Mouse (Mus musculus) left cerebral cortex, postnatal 4 days (tissue): ENCODE results near the gene Mfsd4b1. TPM values are rescaled to one million over a fixed set of nuclear protein-coding genes. Genes with fewer than 3 reads are reported as not detected.

Experiments
- DNase-seq: peaks from one replicate; pipeline ENCODE4 v3.0.0-alpha.2; 2022
- intact Hi-C: fragments of 180-260 bp; cut with DNase I; formaldehyde crosslinking; loops from one replicate; pipeline ENCODE4 v1.15.1; 2025
- total RNA-seq, 2 experiments: library from RNA; stranded (reverse); gene quantifications; 2 replicates each; pipeline ENCODE4 v1.2.3; 2021

Mfsd4b1 gene
- 1 to 10 TPM in 1 of 2 experiments, under 1 TPM in 1; 0.44 to 1.1 TPM for total RNA-seq

DNA sequence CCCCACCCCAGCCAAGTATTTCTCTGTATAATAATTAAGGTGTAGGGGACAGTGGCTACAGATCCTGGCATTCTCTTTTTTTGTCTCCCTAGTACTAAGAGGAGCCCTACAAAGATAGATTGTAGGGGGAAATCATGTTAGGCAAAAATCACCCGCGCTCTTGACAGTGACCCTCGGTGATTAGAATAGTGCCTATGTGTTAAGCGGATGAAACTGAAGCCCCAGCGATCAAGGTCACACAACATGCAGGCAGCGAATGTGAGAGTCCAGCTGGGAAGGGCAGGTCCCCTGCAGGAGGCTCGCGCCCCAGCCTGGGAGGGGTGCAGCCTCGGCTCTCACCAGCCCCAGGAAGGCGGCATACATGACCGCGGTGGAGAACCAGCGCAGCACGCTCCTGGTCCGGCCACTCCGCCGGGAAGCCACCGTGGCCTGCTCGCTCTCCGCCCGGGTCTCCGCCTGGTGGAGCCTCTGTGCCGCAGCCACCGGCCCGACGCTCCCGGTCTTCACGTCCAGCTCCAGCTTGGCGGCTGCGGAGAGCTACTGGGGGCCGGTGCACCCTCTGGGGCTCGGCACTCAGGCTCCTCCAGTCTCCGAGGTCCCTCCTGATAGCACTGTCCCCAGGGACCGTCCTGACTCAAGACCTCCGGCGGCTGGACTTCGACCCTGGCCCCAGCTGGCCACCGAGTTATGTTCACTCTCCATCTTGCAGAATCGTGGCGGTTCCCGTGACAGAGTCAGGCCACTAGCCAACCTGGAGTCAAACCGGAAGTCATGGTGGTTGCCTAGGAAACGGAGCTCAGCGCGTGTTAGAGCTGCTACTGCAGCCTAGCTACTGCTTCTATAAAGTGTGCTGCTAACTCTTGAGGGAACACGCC lies at the start of gene Mfsd4b1:
Gene Mfsd4b1, minus strand, starts transcription at position 715 of the 875 bp plus-strand sequence.
- peak; percentile 87 for DNase-seq
- intact Hi-C loops, result loop anchor here (10.0 kb wide), 1 partner anchor 60 kb away; the partner anchor contains the start of gene Mfsd4b3

DNA sequence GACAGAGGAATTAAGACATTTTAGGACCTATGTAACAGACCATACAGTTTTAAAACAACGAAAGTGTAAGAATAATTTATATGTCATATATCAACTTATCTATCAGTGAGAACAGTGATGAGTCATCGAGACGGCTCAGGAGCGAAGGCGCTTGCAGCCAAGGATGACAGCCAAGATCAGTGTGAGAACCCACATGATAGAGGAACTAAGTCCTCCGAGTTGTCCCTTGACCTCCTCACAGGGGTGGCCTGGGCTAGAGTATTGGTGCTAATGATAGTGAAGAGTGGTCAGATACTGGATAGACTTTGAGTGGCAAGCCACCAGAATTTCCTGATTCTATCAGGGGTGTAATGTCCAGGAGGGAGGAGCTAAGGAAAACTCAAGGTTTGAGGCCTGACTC lies 48.5 kb upstream of the Mfsd4b1 start:
- intact Hi-C loops, result no loop called here
- DNase-seq, result no peak

DNA sequence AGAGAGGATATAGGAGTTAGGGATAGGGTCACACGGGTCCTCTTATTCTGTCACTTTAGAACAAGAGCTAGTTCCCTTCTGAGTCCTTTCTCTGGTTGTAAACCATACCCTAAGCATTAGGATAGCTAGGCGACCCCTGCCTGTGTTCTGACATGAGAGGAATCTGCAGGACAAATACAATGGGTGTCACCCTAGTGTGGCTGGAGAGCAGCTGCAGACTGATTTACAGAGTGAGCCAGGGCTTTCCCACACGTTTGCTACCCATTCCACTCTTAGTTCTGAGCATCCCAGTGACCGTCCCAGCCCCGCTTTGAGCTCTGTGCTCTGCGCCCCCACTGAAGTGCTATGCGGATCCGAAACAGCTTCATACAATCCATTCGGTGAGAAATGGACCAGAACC lies 45.6 kb upstream of the Mfsd4b1 start:
- intact Hi-C loops, result no loop called here
- DNase-seq, result no peak

DNA sequence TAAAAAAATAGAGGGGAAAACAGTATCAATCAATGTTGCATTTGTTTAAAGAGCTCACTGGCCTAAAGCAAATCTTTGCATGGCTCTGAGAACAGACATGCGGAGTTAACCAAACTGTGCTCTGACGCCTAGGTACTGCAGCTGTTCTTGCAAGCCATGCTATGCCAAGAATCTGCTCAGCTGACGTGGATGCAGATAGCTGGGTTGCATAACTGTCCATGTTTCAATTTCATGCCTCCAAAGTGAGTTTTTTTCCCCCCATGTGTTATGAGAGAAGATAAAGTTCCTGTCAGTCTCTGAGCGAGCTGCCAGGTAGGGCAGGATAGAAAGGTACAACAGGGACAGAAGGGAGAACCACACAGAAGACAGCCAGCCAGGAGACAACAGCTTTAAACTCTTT lies 44.2 kb upstream of the Mfsd4b1 start:
- intact Hi-C loops, result no loop called here
- DNase-seq, result no peak

DNA sequence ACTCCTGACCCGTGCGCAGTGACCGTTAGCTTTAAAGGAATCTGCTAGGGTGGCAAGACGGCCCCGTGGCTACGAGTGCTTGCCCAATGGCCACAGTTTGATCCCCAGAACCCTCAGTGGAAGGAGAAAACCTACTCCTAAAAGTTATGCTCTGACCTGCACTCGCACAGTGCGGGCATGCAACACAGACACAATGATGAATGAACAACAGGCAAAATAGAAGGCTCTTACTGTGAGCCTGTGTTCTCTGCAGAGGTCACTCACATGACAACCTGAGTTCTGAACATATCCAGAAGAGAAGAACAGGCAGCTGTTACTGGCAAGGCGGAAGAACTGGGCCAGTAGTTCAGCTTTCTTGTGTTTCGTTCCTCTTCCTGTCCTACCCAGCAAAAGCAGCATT lies 43.5 kb upstream of the Mfsd4b1 start:
- DNase-seq, result no peak
- intact Hi-C loops, result no loop called here

DNA sequence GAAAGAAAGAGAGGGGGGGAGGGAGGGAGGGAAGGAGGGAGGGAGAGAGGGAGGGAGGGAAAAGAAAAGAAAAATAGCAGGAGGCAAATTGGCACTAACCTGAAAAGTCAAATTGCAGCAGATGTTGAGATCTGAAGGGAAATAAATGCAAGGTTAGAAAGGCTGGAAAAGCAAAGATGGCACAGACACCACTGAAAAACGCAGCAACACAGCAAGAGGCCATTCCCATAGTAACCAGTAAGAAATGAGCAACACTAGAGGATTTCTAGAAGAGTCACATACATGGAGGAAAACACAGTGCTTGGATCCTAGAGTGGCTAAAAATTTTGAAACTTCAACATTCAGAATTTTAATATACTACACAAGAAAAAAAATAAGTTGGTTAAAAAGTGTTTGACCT lies 42.5 kb upstream of the Mfsd4b1 start:
- intact Hi-C loops, result no loop called here
- no peak for DNase-seq

DNA sequence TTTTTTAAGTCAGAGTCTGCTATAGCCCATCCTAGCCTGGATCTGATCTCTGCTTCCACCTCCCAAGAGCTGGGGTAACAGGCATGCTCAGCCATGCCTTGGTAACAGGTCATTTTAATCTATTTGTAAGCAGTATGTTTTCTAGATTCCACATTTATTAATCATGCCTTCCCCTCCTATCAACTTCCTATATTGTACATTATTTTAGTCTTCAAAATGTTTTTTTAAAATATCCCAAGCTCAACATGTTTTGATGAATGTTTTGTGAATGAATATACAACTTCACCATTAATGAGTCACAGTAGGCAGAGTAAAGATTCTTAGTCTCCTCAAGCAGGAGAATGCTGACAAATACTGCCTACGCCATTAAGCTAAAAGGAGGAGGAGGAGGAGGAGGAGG lies 42.0 kb upstream of the Mfsd4b1 start:
- intact Hi-C loops, result no loop called here

DNA sequence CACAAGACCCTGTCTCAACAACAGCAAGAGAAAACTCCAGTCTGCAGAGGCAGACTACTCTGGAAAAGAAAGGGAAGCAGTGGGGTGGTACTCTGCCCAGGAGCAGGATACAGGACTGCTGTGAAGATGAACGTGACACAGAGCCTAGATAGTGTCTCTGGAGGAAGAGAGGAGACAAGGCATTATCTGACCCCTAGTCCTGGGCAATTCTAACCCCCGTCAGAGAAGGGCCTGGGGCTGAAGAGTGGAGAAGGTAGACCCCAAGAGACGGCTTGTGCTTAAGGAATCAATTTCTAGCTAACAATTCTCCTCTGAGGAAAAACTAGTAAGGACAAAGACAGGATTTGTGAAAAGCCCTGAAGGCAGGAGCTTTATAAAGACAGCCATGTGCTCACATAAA lies 40.3 kb upstream of the Mfsd4b1 start:
- DNase-seq, result no peak
- intact Hi-C loops, result no loop called here

More for the DNA sequence above, 42.0 kb upstream of the Mfsd4b1 start:
- DNase-seq, result no peak

DNA sequence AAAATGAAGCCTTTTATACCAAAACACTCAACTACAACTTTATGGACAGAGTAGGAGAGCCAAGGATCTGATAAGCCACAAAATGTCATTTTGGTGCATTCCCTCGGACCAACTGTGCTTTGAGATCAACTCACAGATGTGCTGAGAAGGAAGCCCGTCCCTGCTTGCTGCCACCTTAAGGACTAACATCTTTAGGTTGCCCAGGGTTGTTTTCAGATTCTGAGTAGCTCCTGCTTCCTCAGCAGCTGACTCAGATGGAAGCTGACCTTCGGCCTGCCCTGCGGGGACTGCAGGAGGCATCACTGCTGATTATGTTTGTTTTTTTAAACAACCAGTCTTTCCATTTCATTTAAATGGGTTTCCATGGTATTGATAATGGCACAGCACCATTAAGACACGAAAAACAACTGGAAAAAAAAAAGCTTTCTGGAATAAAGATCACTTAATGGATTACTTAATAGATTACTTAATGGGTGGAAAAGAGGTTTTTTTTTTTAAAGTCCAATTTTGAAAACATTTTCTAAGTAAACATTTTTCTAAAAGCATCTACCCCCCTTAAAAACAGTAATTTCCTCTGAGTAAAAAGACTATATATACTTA lies 38.3 kb upstream of the Mfsd4b1 start:
- intact Hi-C loops, result no loop called here
- no peak for DNase-seq

DNA sequence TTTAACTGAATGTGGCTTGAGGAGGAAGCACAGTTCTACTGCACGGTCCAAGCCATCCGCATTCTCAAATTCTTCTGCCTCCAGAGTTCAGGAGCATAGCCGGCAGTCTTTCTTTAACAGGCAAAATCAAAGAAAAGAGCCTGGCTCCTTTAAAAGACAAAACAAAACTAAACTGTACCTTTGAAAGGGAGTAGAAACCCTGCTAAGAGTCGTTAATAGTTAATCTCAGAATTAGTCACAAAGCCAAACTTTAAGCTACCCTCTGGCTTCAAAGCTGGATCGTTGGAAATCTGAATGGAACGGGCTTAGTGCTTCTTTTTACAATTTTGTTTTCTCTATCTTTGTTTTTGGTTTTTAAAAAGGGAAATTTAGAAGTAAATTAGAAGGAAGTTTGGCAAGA lies 37.7 kb upstream of the Mfsd4b1 start:
- no peak for DNase-seq
- intact Hi-C loops, result no loop called here

DNA sequence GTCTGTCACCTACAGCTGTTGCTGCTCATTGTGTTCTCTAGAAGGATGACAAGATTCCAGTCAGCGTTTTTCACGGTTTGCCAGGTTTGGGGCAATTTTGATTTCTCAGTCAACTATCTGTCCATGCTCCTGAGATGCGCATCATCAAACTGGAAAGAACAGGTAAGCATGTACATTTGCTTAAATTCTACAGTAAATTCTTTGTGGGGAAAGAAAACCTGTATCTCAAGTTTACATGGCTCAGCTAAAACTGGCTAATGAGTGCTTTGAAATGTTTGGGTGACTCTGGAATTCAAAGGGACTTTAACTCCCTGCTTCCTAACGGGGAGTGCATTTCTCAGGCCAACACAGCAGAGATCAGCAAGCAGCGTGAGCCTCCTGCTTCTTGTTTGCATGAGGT lies 36.9 kb upstream of the Mfsd4b1 start:
- intact Hi-C loops, result no loop called here
- DNase-seq, result no peak

DNA sequence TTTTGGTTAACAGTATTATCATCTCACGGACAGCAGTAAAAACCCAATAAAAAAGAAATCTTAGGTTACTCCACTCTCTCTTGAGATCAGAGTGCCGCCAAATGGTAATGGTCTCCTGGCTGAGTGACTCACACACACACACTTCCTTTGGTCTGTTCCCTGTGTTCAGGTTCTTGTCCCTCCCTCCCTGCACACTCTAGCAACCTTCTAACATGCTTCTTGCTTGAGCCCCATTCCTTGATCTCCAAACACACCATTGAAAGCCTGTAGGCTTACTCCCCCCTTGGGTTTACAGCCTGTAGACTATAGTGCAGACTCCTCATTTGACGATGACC lies 33.7 kb upstream of the Mfsd4b1 start:
- no peak for DNase-seq
- intact Hi-C loops, result loop anchor here (10.0 kb wide), 1 partner anchor 86 kb away; the partner anchor contains the start of gene Slc16a10

DNA sequence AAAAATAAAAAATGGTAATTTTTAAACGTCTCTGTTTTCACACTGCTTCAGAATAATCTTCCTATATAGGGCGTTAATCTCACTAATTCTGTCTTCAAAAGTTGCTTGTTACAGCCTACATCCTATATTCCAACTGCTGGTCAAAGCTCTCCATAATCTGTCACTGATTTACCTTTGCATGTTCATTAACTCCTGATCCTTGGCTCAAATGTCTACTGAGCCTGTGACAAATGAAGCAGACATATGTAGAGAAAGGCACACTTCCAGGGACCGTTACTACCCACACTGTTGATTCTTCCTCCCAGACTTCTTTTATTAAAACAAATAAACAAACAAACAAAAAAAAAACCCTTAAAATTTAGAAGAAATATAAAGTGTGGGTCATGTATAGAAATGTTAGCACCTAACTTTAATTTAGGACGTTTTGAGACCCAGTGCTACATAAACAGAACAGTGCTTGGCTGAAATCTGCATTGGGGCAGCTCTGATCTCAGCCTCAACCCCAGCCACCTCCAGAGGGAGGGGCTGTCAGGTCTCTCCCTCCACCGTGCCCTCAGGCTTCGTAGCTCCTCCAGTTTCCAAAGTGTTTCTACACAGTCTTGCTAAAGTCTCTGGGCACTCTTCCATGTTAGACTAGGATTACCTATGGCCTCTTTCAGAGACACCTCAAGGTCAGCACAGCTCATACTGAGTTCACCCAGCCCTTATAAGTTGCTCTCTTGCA lies 33.2 kb upstream of the Mfsd4b1 start:
- intact Hi-C loops, result loop anchor here (10.0 kb wide), 1 partner anchor 87 kb away; the partner anchor contains the start of gene Slc16a10
- no peak for DNase-seq

DNA sequence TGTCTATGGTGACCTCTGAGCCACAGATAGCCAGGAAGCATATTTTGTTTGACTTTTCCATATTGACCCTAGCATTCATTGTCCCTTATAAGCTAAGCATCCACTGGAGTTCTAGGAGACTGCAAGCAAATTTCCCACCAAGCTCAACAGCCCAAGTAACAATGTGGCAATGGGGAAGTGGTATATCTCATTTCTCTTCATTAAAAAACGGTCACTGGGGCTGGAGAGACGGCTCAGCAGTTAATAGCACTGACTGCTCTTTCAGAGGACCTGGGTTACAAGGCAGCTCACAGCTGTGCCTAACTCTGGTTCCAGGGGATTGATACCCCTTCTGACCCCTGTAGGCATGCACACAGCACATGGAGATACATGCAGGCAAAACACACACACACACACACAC lies 32.5 kb upstream of the Mfsd4b1 start:
- DNase-seq, result no peak
- intact Hi-C loops, result loop anchor here (10.0 kb wide), 1 partner anchor 87 kb away; the partner anchor contains the start of gene Slc16a10

DNA sequence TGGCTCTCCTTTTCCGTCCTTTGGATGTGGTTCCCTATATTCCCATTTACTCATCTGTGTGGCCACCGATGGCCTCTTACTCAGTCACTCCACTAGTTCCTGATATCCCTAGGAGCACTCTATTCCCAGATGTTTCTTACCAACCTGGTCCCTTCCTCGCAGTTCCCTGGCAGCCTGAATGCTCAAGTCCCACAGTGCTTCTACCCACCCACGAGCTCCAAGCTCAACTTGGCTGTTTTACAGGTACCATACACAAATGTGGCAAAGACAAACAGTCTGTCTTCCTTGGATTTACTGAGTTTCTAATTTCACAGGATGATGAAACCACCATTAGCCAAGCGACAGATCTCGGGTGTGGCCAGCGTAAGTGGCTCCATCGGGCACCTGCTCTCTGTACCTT lies 29.4 kb upstream of the Mfsd4b1 start:
- intact Hi-C loops, result loop anchor here (5.0 to 10.0 kb wide), 2 partner anchors 90 to 158 kb away; partner anchors contain the start of gene Slc16a10
- DNase-seq, result no peak

DNA sequence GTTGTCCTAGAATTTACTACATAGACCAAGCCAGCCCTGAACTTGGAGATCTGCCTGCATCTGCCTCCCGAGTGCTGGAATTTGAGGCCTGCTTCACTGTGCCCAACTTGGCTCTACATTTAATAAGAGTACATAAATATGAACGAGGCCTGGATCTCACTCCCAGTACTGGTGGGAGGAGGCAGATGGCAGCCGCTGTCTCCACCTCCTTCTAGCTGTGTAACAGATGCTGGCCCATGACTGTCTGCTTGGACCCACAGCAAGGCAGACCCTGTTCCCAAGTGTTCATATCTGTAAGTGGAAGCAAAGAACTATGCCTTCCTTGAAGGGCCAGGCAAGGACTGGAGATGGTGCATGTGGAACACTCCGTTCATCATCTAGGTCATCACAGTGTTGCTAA lies 28.8 kb upstream of the Mfsd4b1 start:
- intact Hi-C loops, result loop anchor here (5.0 to 10.0 kb wide), 2 partner anchors 91 to 158 kb away; partner anchors contain the start of gene Slc16a10
- DNase-seq, result no peak

DNA sequence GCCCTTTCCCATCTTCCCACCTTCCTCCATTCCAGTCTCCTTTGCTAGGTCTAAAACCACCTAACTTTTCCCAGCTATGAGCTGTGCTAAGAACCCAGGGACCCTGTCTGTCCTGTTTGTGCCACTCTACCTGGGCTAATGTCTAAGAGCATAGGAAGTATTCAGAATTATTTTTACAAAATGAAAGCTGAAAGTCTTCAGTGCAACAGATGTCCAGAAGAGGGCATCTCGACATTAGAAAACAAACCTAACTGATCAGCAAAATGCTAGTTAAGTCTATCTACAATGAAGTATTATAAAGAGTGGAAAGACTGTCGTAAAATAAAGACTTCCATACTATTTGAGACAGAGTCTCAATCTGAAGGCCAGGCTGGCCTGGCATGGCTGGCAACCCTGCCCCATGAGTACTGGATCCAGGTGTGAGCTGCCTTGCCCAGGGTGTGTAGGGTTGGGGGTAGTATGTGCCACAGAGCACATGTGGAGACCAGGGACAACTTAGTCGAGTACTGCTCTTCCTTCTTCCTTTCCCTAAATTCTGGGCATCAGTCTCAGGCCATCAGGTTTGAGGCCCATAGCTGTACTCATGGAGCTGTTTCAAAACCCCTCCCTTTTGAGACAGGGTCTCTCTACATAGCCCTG lies 28.3 kb upstream of the Mfsd4b1 start:
- DNase-seq, result no peak
- intact Hi-C loops, result loop anchor here (5.0 to 10.0 kb wide), 2 partner anchors 91 to 159 kb away; partner anchors contain the start of gene Slc16a10

DNA sequence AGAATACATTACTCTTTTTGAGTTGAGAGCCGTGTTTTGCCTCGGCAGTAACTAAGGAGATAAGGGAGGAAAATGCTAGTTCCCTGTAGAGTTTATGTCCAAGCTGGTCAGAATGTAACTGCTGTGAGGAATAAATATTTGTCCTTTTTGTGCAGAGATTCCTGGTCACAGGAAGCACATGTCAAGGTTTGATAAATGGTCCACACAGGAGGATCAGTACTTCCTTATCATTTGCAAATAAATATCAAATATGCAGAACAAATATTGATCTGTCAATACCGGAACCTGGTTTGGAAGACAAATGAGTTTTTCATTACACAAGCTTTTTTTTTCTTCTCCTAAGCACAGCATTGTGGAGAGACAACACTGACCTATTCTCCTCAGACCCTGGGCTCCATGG lies 26.9 kb upstream of the Mfsd4b1 start:
- DNase-seq, result no peak
- intact Hi-C loops, result loop anchor here (5.0 to 10.0 kb wide), 2 partner anchors 93 to 160 kb away; partner anchors contain the start of gene Slc16a10

DNA sequence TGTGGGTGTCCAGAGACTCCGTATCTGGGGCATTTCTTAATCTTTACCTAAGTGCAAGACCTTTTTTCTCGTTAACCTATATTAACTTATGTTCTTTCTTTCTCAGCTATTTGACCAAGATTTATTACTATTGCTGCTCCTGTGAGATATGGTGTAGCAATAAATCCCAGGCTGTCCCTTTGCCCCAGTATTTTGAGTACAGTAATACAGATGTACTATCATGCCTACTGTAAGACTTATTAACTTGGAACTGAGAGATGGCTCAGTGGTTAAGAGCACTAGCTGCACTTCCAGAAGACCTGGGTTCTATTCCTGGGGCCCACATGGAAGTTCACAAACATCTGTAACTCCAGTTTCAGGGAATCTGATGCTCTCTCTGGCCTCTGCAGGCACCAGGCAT lies 25.7 kb upstream of the Mfsd4b1 start:
- intact Hi-C loops, result loop anchor here (5.0 to 10.0 kb wide), 2 partner anchors 94 to 162 kb away; partner anchors contain the start of gene Slc16a10
- no peak for DNase-seq

DNA sequence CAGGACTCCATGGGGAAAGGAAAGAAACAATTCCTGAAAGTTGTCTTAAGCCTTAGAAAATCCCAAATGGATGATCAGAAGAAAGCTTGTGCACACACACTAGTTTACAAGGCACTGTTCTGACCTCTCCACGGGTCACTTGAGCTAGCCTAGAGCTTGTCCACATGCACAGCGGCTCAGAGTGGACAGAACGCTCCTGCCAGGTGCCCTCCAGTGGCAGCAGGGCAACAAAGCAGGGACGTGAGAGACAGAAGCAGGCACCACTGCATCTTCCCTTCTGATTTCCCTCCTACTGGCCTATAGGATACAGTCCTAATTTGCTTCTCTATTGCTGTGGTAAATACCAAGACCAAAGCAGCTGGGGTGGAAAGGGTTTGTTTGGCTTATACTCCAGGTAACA lies 16.3 kb upstream of the Mfsd4b1 start:
- intact Hi-C loops, result no loop called here
- peak; percentile 17 for DNase-seq
